Mouse (Mus musculus): ENCODE results near the gene Dmbx1. TPM values are rescaled to one million over a fixed set of nuclear protein-coding genes. Genes with fewer than 3 reads are reported as not detected.

The Dmbx1 gene
- polyA plus RNA-seq (2012; ENCODE audit: insufficient read depth, low replicate concordance), result not detected in 2 replicates

GRCm38 (mm10) chr4:115939295-115940102 is at the start of gene Dmbx1:
Gene Dmbx1 (minus strand): TSS chr4:115939926.
- no peak for TF ChIP-seq FLI1 (IDR thresholded peaks at IDR 0.05; ENCODE audit: low read length)
- TF ChIP-seq GATA1 (IDR thresholded peaks at IDR 0.05; ENCODE audit: borderline replicate concordance, low read length), result no peak
- Histone ChIP-seq H3K27me3 (replicated peaks) (peaks cover 99% of the 10 kb centered on the region), H3K4me1 (peaks cover 43% of the 10 kb centered on the region), H3K4me3 (replicated peaks) (peak within 1 kb of the TSS; percentile 59), H3K9me3 (no peaks in the 10 kb centered on the region), H3K36me3 (replicated peaks; ENCODE audit: low read length) (no peaks in the 10 kb centered on the region)

- no peaks in the 10 kb centered on the region for H3K36me3 ChIP-seq (replicated peaks; ENCODE audit: low read length)
- no peak for TF ChIP-seq GATA1 (IDR thresholded peaks at IDR 0.05; ENCODE audit: borderline replicate concordance, low read length)
- TF ChIP-seq FLI1 (IDR thresholded peaks at IDR 0.05; ENCODE audit: low read length), result no peak
- peaks cover 12% of the 10 kb centered on the region for H3K4me1 ChIP-seq
- H3K27me3 ChIP-seq (replicated peaks), result peaks cover 43% of the 10 kb centered on the region
- H3K4me3 ChIP-seq (replicated peaks), result no peak overlapping the region
- H3K9me3 ChIP-seq, result peaks cover 24% of the 10 kb centered on the region
Measured at GRCm38 (mm10) chr4:115989382-115989781, 49.7 kb upstream of the Dmbx1 start.

GRCm38 (mm10) chr4:115987858-115988530 is 48.3 kb upstream of the Dmbx1 start:
- TF ChIP-seq GATA1 (IDR thresholded peaks at IDR 0.05; ENCODE audit: borderline replicate concordance, low read length) (no peak), FLI1 (IDR thresholded peaks at IDR 0.05; ENCODE audit: low read length) (no peak)
- peaks cover 24% of the 10 kb centered on the region for H3K4me1 ChIP-seq
- H3K27me3 ChIP-seq (replicated peaks), result peaks cover 39% of the 10 kb centered on the region
- peaks cover 19% of the 10 kb centered on the region for H3K9me3 ChIP-seq
- H3K36me3 ChIP-seq (replicated peaks; ENCODE audit: low read length), result no peaks in the 10 kb centered on the region
- no peak overlapping the region for H3K4me3 ChIP-seq (replicated peaks)

- Histone ChIP-seq H3K9me3 (peaks cover 19% of the 10 kb centered on the region), H3K36me3 (replicated peaks; ENCODE audit: low read length) (no peaks in the 10 kb centered on the region), H3K27me3 (replicated peaks) (peaks cover 39% of the 10 kb centered on the region), H3K4me1 (peaks cover 24% of the 10 kb centered on the region), H3K4me3 (replicated peaks) (no peak overlapping the region)
- TF ChIP-seq GATA1 (IDR thresholded peaks at IDR 0.05; ENCODE audit: borderline replicate concordance, low read length) (no peak), FLI1 (IDR thresholded peaks at IDR 0.05; ENCODE audit: low read length) (no peak)
Measured at GRCm38 (mm10) chr4:115987436-115987835, 47.7 kb upstream of the Dmbx1 start.

GRCm38 (mm10) chr4:115984967-115985366 is 45.2 kb upstream of the Dmbx1 start:
- H3K4me1 ChIP-seq, result peaks cover 33% of the 10 kb centered on the region
- H3K4me3 ChIP-seq (replicated peaks), result no peak overlapping the region
- peaks cover 50% of the 10 kb centered on the region for H3K27me3 ChIP-seq (replicated peaks)
- TF ChIP-seq GATA1 (IDR thresholded peaks at IDR 0.05; ENCODE audit: borderline replicate concordance, low read length) (no peak), FLI1 (IDR thresholded peaks at IDR 0.05; ENCODE audit: low read length) (no peak)
- H3K36me3 ChIP-seq (replicated peaks; ENCODE audit: low read length), result no peaks in the 10 kb centered on the region
- no peaks in the 10 kb centered on the region for H3K9me3 ChIP-seq

GRCm38 (mm10) chr4:115984111-115984510 is 44.4 kb upstream of the Dmbx1 start:
- Histone ChIP-seq H3K4me3 (replicated peaks) (peak overlapping the region; percentile 34), H3K27me3 (replicated peaks) (peaks cover 53% of the 10 kb centered on the region), H3K4me1 (peaks cover 39% of the 10 kb centered on the region), H3K36me3 (replicated peaks; ENCODE audit: low read length) (no peaks in the 10 kb centered on the region), H3K9me3 (no peaks in the 10 kb centered on the region)
- no peak for TF ChIP-seq GATA1 (IDR thresholded peaks at IDR 0.05; ENCODE audit: borderline replicate concordance, low read length)
- no peak for TF ChIP-seq FLI1 (IDR thresholded peaks at IDR 0.05; ENCODE audit: low read length)

GRCm38 (mm10) chr4:115980676-115981075 is 41.0 kb upstream of the Dmbx1 start:
- H3K36me3 ChIP-seq (replicated peaks; ENCODE audit: low read length), result no peaks in the 10 kb centered on the region
- peaks cover 67% of the 10 kb centered on the region for H3K27me3 ChIP-seq (replicated peaks)
- TF ChIP-seq FLI1 (IDR thresholded peaks at IDR 0.05; ENCODE audit: low read length) (no peak), GATA1 (IDR thresholded peaks at IDR 0.05; ENCODE audit: borderline replicate concordance, low read length) (no peak)
- H3K4me1 ChIP-seq, result peaks cover 35% of the 10 kb centered on the region
- H3K9me3 ChIP-seq, result no peaks in the 10 kb centered on the region
- H3K4me3 ChIP-seq (replicated peaks), result peak overlapping the region; percentile 59

GRCm38 (mm10) chr4:115979437-115979836 is 39.7 kb upstream of the Dmbx1 start:
- no peaks in the 10 kb centered on the region for H3K9me3 ChIP-seq
- peak overlapping the region; percentile 8 for H3K4me3 ChIP-seq (replicated peaks)
- H3K4me1 ChIP-seq, result peaks cover 28% of the 10 kb centered on the region
- TF ChIP-seq FLI1 (IDR thresholded peaks at IDR 0.05; ENCODE audit: low read length) (no peak), GATA1 (IDR thresholded peaks at IDR 0.05; ENCODE audit: borderline replicate concordance, low read length) (no peak)
- H3K36me3 ChIP-seq (replicated peaks; ENCODE audit: low read length), result no peaks in the 10 kb centered on the region
- H3K27me3 ChIP-seq (replicated peaks), result peaks cover 75% of the 10 kb centered on the region

GRCm38 (mm10) chr4:115978911-115979310 is 39.2 kb upstream of the Dmbx1 start:
- no peaks in the 10 kb centered on the region for H3K9me3 ChIP-seq
- H3K4me3 ChIP-seq (replicated peaks), result no peak overlapping the region
- peaks cover 23% of the 10 kb centered on the region for H3K4me1 ChIP-seq
- no peaks in the 10 kb centered on the region for H3K36me3 ChIP-seq (replicated peaks; ENCODE audit: low read length)
- peaks cover 79% of the 10 kb centered on the region for H3K27me3 ChIP-seq (replicated peaks)
- no peak for TF ChIP-seq GATA1 (IDR thresholded peaks at IDR 0.05; ENCODE audit: borderline replicate concordance, low read length)
- no peak for TF ChIP-seq FLI1 (IDR thresholded peaks at IDR 0.05; ENCODE audit: low read length)

GRCm38 (mm10) chr4:115972543-115972942 is 32.8 kb upstream of the Dmbx1 start:
- Histone ChIP-seq H3K4me3 (replicated peaks) (no peak overlapping the region), H3K27me3 (replicated peaks) (peaks cover 91% of the 10 kb centered on the region), H3K9me3 (no peaks in the 10 kb centered on the region), H3K4me1 (no peaks in the 10 kb centered on the region), H3K36me3 (replicated peaks; ENCODE audit: low read length) (no peaks in the 10 kb centered on the region)
- TF ChIP-seq FLI1 (IDR thresholded peaks at IDR 0.05; ENCODE audit: low read length) (no peak), GATA1 (IDR thresholded peaks at IDR 0.05; ENCODE audit: borderline replicate concordance, low read length) (no peak)

Data from megakaryocyte, embryonic 14.5 days (primary cell).